Mouse (Mus musculus) MEL (cell line): ENCODE results near the gene Psen2.

ENCODE experiments used
- CTCF ChIP-seq, 3 experiments: IDR thresholded peaks in 2 of 3; conservative IDR thresholded peaks in 1 of 3; 2 replicates each; pipeline ENCODE4 v1.5.1; 2011 to 2012; ENCODE audit warnings: low read length in 3 of 3, low read depth in 2 of 3, mild to moderate bottlenecking in 2 of 3, improper control_type of control experiment in 1 of 3, inconsistent platforms in 1 of 3, mixed read lengths in 1 of 3, moderate library complexity in 1 of 3; ENCODE audit not compliant: control insufficient read depth in 1 of 3, insufficient read depth in 1 of 3, poor library complexity in 1 of 3, severe bottlenecking in 1 of 3
- ETS1 ChIP-seq: IDR thresholded peaks from 2 replicates; pipeline ENCODE4 v1.6.1; 2012; ENCODE audit warnings: low read depth, mild to moderate bottlenecking, inconsistent platforms, low read length, improper control_type of control experiment, moderate library complexity
- GATA1 ChIP-seq: IDR thresholded peaks from 2 replicates; pipeline ENCODE4 v1.6.1; 2011; ENCODE audit warnings: low read depth, low read length, improper control_type of control experiment
- MYC ChIP-seq: IDR thresholded peaks from 2 replicates; pipeline ENCODE4 v1.6.1; 2011; ENCODE audit warnings: low read depth, mild to moderate bottlenecking, low read length, improper control_type of control experiment, moderate library complexity
- POLR2A ChIP-seq, 2 experiments: IDR thresholded peaks; 2 replicates each; pipeline ENCODE4 v1.6.1; 2011 to 2012; ENCODE audit warnings: low read length in 2 of 2, mild to moderate bottlenecking in 2 of 2, control low read depth in 1 of 2, improper control_type of control experiment in 1 of 2, low read depth in 1 of 2, moderate library complexity in 1 of 2; ENCODE audit not compliant: control insufficient read depth in 1 of 2, insufficient read depth in 1 of 2, poor library complexity in 1 of 2
- USF1 ChIP-seq: IDR thresholded peaks from 2 replicates; pipeline ENCODE4 v1.6.1; 2014; ENCODE audit warnings: low read depth, mild to moderate bottlenecking, inconsistent platforms, low read length, improper control_type of control experiment, moderate library complexity
- ZKSCAN1 ChIP-seq: IDR thresholded peaks from 2 replicates; pipeline ENCODE4 v1.6.1; 2012; ENCODE audit warnings: low read depth, mild to moderate bottlenecking, inconsistent platforms, low read length, improper control_type of control experiment, moderate library complexity

DNA sequence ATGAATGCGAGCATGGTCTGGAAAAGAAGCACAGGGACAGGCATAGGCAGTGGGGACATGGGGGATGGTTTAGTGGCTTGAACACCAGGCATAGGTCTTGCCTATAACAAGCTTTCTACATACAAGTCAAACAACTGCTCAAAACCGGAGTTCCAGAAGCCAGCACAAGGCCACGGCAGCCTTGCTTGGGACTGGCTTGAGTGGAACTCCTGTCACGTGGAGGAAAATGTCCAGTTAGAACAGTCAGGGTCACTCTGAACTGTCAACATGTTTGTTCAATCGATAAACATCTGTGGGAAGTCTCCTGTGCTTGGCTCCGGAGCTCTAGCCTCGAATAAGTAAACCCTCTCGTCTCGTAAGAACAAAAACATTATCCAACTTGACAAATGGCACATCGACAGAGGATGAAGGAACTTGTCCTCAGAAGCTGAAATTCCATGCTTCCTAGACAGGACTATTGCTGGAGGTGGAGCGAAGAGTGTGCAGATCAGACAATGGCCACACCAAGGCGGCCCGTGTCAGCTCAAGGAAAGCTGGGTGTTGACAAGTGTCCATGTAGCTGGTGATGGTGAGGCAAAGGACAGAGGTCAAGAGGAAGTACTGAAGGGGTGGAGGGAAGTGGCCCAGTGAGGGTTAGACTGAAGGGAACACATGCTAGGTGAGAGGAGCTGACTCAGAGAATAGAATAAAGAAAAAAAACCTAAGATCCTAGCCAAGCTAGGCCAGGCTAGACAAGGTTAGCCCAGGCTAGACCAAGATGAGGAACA, 17.3 kb downstream of the Psen2 start:
- TF ChIP-seq ZKSCAN1 (no peak), CTCF (IDR thresholded peaks at IDR 0.05 in 2 of 3, conservative IDR thresholded peaks at IDR 0.05 in 1 of 3; ENCODE audit: control insufficient read depth in 1 of 3, insufficient read depth in 1 of 3, low read depth in 2 of 3, low read length in 3 of 3, poor library complexity in 1 of 3, severe bottlenecking in 1 of 3) (no peak), GATA1 (no peak), MYC (no peak), POLR2A (IDR thresholded peaks at IDR 0.05; ENCODE audit: control insufficient read depth in 1 of 2, insufficient read depth in 1 of 2, low read depth in 1 of 2, low read length in 2 of 2, poor library complexity in 1 of 2) (no peak), USF1 (no peak), ETS1 (no peak)
